Mouse (Mus musculus) liver, adult 2 months (tissue): ENCODE data around the gene 9030612E09Rik.

Experiments used
- CTCF ChIP-seq: fragments of 200-500 bp; IDR thresholded peaks from 2 replicates; pipeline ENCODE4 v1.5.1; 2011; ENCODE audit warnings: low read depth, low read length, control low read depth
- POLR2A ChIP-seq: fragments of 200-500 bp; IDR thresholded peaks from 2 replicates; pipeline ENCODE4 v1.6.1; 2011; ENCODE audit warnings: low read length, control low read depth; ENCODE audit not compliant: insufficient read depth; ENCODE audit errors: extremely low read depth

DNA sequence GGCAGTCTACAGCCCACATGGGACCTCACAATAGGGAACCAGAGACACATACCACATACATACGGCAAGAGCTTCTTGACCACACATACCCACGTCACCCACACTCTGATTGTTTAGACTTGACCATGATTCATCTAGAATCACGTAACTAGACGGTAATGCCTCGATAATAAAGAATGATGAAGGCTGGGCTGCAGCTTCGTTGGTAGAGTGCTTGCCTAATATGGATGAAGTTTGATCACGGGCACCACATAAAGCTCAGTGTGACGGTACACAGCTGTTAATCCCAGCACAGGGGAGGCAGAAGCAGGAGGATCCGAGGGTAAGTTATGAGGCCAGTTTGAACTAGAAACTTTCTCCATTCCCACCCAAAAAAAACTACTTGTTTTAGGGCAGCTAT lies 31.3 kb upstream of the 9030612E09Rik start:
- TF ChIP-seq POLR2A (no peak), CTCF (no peak)
